Mouse (Mus musculus): ENCODE data around the gene Carhsp1. TPM values are rescaled to one million over a fixed set of nuclear protein-coding genes. Genes with fewer than 3 reads are reported as not detected.

The Carhsp1 gene
- polyA plus RNA-seq, 1 experiment from 2014 or later: 84.0 TPM

DNA sequence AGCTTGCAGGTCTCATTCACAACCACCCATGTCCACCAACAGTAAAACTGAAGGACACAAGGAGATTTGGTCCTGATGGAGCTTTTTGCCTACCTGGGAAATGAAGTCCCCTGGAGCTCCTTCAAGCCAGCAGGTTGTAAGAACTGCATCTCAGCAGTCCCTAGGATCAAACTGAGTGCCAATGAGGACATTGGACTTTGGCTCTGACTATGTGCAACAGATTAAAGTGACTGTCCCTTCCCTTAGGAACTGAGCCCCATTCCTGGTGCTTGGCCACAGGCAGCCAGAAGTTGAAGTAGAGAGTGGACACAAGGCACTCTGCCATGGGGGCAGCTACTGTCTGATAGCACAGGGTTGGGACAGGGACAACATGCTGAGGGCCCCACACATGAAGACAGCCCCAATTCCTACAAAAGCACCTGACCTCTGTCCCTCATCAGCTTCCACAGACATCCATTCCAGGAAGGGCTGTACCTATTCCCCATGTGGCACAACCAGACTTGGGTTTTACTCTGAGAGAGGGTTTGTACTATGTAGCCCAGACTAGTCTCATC is 15.7 kb upstream of the Carhsp1 start:
- Histone ChIP-seq H3K36me3 (peaks cover 54% of the 10 kb centered on the region), H3K4me3 (replicated peaks) (no peak overlapping the region), H3K4me2 (replicated peaks) (no peak overlapping the region), H3K4me1 (no peaks in the 10 kb centered on the region), H3K27me3 (no peaks in the 10 kb centered on the region), H3K9me3 (replicated peaks) (no peaks in the 10 kb centered on the region), H3K27ac (replicated peaks) (no peak overlapping the region), H3K9ac (no peak overlapping the region)
- ATAC-seq (ENCODE audit: insufficient number of reproducible peaks, low FRiP score, low TSS enrichment, low read depth): no peak

GRCm38 (mm10) chr16:8686871-8687535 is 15.0 kb upstream of the Carhsp1 start:
- peaks cover 48% of the 10 kb centered on the region for H3K36me3 ChIP-seq
- WGBS: 70% methylated on average over 11 of the region's 11 CpGs

GRCm38 (mm10) chr16:8686121-8686870 is 14.3 kb upstream of the Carhsp1 start:
- Histone ChIP-seq H3K27ac (replicated peaks) (no peak overlapping the region), H3K4me1 (no peaks in the 10 kb centered on the region), H3K36me3 (peaks cover 40% of the 10 kb centered on the region), H3K9me3 (replicated peaks) (no peaks in the 10 kb centered on the region), H3K4me2 (replicated peaks) (no peak overlapping the region), H3K4me3 (replicated peaks) (no peak overlapping the region), H3K9ac (no peak overlapping the region), H3K27me3 (no peaks in the 10 kb centered on the region)
- WGBS: 53% methylated on average over 7 of the region's 7 CpGs
- no peak for ATAC-seq (ENCODE audit: insufficient number of reproducible peaks, low FRiP score, low TSS enrichment, low read depth)

More at GRCm38 (mm10) chr16:8686871-8687535, 15.0 kb upstream of the Carhsp1 start:
- Histone ChIP-seq H3K4me1 (no peaks in the 10 kb centered on the region), H3K4me2 (replicated peaks) (no peak overlapping the region), H3K4me3 (replicated peaks) (no peak overlapping the region), H3K27ac (replicated peaks) (no peak overlapping the region), H3K9ac (no peak overlapping the region), H3K27me3 (no peaks in the 10 kb centered on the region), H3K9me3 (replicated peaks) (no peaks in the 10 kb centered on the region)
- no peak for ATAC-seq (ENCODE audit: insufficient number of reproducible peaks, low FRiP score, low TSS enrichment, low read depth)

DNA sequence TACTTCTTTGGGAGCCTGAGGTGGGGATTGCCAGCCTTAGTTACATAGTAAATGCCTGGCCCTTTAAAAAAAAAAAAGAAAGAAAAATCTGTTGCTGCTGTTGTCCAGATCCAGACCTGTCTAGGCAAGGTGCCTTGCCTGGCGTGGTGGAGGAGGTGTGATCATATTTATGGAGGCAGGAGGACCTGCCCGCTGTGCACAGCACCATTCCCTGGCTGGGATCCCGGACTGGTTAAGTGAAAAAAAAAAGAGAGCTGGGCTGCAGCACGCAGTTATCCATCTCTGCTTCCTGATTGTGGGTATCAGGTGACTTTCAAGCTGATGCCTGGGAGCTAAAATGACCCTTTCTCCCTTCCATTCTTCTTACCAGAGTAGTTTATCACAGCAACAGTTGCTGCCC is 13.1 kb upstream of the Carhsp1 start:
- no peak overlapping the region for H3K9ac ChIP-seq
- H3K4me2 ChIP-seq (replicated peaks): no peak overlapping the region
- peaks cover 30% of the 10 kb centered on the region for H3K36me3 ChIP-seq
- H3K4me3 ChIP-seq (replicated peaks): no peak overlapping the region
- H3K27me3 ChIP-seq: no peaks in the 10 kb centered on the region
- H3K9me3 ChIP-seq (replicated peaks): no peaks in the 10 kb centered on the region
- H3K4me1 ChIP-seq: no peaks in the 10 kb centered on the region
- 41% methylated on average over 4 of the region's 4 CpGs for WGBS
- H3K27ac ChIP-seq (replicated peaks): no peak overlapping the region
- ATAC-seq (ENCODE audit: insufficient number of reproducible peaks, low FRiP score, low TSS enrichment, low read depth): no peak

DNA sequence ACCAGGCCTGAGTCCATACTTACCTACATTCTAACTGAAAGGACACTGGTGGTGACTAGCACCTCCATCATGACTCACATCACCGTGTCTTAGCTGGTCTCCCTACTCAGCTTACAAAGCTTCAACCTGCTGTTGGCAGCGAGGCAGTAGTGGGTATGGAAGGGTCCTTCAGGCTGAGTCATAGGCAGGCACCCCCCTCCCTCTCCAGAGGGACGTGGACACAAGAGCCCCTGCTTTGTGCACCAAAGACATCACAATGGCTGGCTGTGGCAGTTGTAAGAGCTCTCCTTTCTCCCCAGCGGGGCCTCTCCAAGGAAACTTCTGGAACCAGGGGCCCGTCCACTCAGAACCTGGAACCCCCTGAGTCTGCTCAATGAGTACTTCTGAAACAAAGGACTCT is 8.5 kb upstream of the Carhsp1 start, which contains the start of gene Gm5767:
TSS of gene Gm5767 (plus strand) at position 301 of the 400 bp plus-strand sequence.
- Histone ChIP-seq H3K27ac (replicated peaks) (no peak within 1 kb of the TSS), H3K9ac (no peak within 1 kb of the TSS), H3K36me3 (no peaks in the 10 kb centered on the region), H3K4me2 (replicated peaks) (no peak within 1 kb of the TSS), H3K9me3 (replicated peaks) (no peaks in the 10 kb centered on the region), H3K4me3 (replicated peaks) (no peak within 1 kb of the TSS), H3K4me1 (no peaks in the 10 kb centered on the region), H3K27me3 (no peaks in the 10 kb centered on the region)
- no peak for ATAC-seq (ENCODE audit: insufficient number of reproducible peaks, low FRiP score, low TSS enrichment, low read depth)
- WGBS: 82% methylated on average over 5 of the region's 5 CpGs

- Histone ChIP-seq H3K9ac (no peak overlapping the region), H3K4me1 (no peaks in the 10 kb centered on the region), H3K9me3 (replicated peaks) (no peaks in the 10 kb centered on the region), H3K4me2 (replicated peaks) (no peak overlapping the region), H3K27ac (replicated peaks) (no peak overlapping the region), H3K4me3 (replicated peaks) (no peak overlapping the region), H3K27me3 (no peaks in the 10 kb centered on the region), H3K36me3 (no peaks in the 10 kb centered on the region)
- ATAC-seq (ENCODE audit: insufficient number of reproducible peaks, low FRiP score, low TSS enrichment, low read depth): no peak
- 51% methylated on average over 3 of the region's 3 CpGs for WGBS
Measured at GRCm38 (mm10) chr16:8679780-8680179, 7.8 kb upstream of the Carhsp1 start.

DNA sequence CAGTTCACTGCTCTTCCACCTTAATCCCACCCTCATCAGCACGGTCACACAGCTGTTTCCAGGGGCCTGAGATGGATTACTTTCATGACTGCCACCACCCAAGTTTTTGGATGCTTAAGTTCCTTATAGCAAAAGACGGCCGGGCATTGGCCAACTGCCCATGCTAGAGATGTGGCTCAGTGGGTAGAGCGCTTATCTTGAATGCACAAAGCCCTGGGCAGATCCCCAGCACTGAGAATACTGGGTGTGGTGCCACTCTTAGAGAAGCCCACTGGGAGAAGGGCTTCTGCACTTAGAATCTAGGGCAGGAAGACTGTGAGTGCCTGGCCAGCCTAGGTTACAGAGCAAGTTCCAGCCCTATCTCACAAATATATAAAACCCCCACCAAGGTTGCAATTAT is 6.7 kb upstream of the Carhsp1 start:
- Histone ChIP-seq H3K36me3 (no peaks in the 10 kb centered on the region), H3K4me3 (replicated peaks) (no peak overlapping the region), H3K4me2 (replicated peaks) (no peak overlapping the region), H3K27me3 (0 out of 2 replicates have a peak, but pooled peaks cover 3% of the 10 kb centered on the region), H3K9ac (no peak overlapping the region), H3K9me3 (replicated peaks) (no peaks in the 10 kb centered on the region), H3K4me1 (no peaks in the 10 kb centered on the region), H3K27ac (replicated peaks) (no peak overlapping the region)
- 74% methylated on average over 4 of the region's 4 CpGs for WGBS
- ATAC-seq (ENCODE audit: insufficient number of reproducible peaks, low FRiP score, low TSS enrichment, low read depth): no peak

- no peak overlapping the region for H3K4me3 ChIP-seq (replicated peaks)
- no peaks in the 10 kb centered on the region for H3K9me3 ChIP-seq (replicated peaks)
- H3K4me1 ChIP-seq: no peaks in the 10 kb centered on the region
- H3K36me3 ChIP-seq: no peaks in the 10 kb centered on the region
- H3K27me3 ChIP-seq: 0 out of 2 replicates have a peak, but pooled peaks cover 3% of the 10 kb centered on the region
- no peak overlapping the region for H3K27ac ChIP-seq (replicated peaks)
- no peak overlapping the region for H3K4me2 ChIP-seq (replicated peaks)
- H3K9ac ChIP-seq: no peak overlapping the region
- ATAC-seq (ENCODE audit: insufficient number of reproducible peaks, low FRiP score, low TSS enrichment, low read depth): no peak
- 45% methylated on average over 5 of the region's 5 CpGs for WGBS
Measured at GRCm38 (mm10) chr16:8678035-8678434, 6.1 kb upstream of the Carhsp1 start.

- H3K4me1 ChIP-seq: no peaks in the 10 kb centered on the region
- H3K4me2 ChIP-seq (replicated peaks): no peak overlapping the region
- H3K4me3 ChIP-seq (replicated peaks): no peak overlapping the region
- H3K9ac ChIP-seq: no peak overlapping the region
- no peaks in the 10 kb centered on the region for H3K9me3 ChIP-seq (replicated peaks)
- H3K27ac ChIP-seq (replicated peaks): no peak overlapping the region
- no peaks in the 10 kb centered on the region for H3K36me3 ChIP-seq
- 53% methylated on average over 4 of the region's 4 CpGs for WGBS
- ATAC-seq (ENCODE audit: insufficient number of reproducible peaks, low FRiP score, low TSS enrichment, low read depth): no peak
- 0 out of 2 replicates have a peak, but pooled peaks cover 3% of the 10 kb centered on the region for H3K27me3 ChIP-seq
Measured at GRCm38 (mm10) chr16:8676800-8677199, 4.8 kb upstream of the Carhsp1 start.

DNA sequence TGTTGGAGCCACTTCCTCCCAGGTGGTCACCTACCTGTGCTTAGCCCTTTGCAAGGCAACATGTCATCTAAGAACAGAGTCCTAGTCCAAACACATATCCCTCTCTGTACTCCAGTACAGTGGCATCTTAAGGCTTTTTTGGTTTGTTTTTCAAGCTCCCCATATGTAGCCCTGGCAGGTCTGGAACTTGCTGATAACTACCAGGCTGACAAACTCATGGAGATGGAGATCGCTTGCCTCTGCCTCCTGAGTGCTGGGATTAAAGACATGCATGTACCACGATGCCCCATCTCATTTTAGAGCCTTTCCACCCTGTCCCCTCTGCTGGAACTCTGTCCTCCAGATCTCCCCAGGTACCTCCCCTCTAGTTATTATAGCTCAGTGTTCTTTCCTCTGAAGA is 4.3 kb upstream of the Carhsp1 start:
- Histone ChIP-seq H3K4me1 (peaks cover 3% of the 10 kb centered on the region; the same call in 1 of the 2 replicates), H3K9me3 (replicated peaks) (no peaks in the 10 kb centered on the region), H3K9ac (no peak overlapping the region), H3K4me3 (replicated peaks) (no peak overlapping the region), H3K4me2 (replicated peaks) (no peak overlapping the region), H3K36me3 (no peaks in the 10 kb centered on the region), H3K27ac (replicated peaks) (no peak overlapping the region), H3K27me3 (0 out of 2 replicates have a peak, but pooled peaks cover 3% of the 10 kb centered on the region)
- no peak for ATAC-seq (ENCODE audit: insufficient number of reproducible peaks, low FRiP score, low TSS enrichment, low read depth)
- WGBS: 73% methylated on average over 2 of the region's 2 CpGs

DNA sequence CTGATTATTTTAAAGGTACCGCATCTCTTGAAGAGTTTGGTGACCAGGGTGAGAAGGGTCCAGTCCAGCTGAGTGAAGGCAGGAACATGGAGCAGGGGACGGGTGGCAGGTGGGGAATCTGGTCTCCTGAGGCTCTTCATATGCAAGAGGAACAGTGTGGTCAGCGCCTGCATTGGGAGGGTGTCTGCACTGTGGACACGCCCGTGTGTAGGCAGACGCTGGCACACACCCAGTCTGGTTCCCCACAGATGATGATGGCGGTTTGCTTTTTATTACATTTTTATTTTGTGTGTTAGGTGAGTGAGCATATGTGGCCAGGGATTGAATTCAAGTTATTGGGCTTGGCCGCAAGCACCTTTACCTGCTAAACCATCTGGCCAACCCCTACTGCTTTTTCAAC is 3.6 kb upstream of the Carhsp1 start:
- H3K4me3 ChIP-seq (replicated peaks): no peak overlapping the region
- H3K9ac ChIP-seq: no peak overlapping the region
- no peaks in the 10 kb centered on the region for H3K9me3 ChIP-seq (replicated peaks)
- no peak for ATAC-seq (ENCODE audit: insufficient number of reproducible peaks, low FRiP score, low TSS enrichment, low read depth)
- H3K27me3 ChIP-seq: 0 out of 2 replicates have a peak, but pooled peaks cover 3% of the 10 kb centered on the region
- peaks cover 10% of the 10 kb centered on the region for H3K4me1 ChIP-seq
- 77% methylated on average over 8 of the region's 8 CpGs for WGBS
- H3K4me2 ChIP-seq (replicated peaks): no peak overlapping the region
- no peak overlapping the region for H3K27ac ChIP-seq (replicated peaks)
- no peaks in the 10 kb centered on the region for H3K36me3 ChIP-seq

Data from embryonic facial prominence, embryonic 15.5 days (tissue).